Mouse (Mus musculus) cerebellum, postnatal 36 days (tissue): ENCODE data around the gene E030030I06Rik.
"Not testable (repeated sequence)": the region's sequence is repeated elsewhere in the genome, so short reads cannot be mapped to it uniquely, and the experiment has no call there.

Experiments
- DNase-seq, 2 experiments: peaks; one replicate each; pipeline ENCODE4 v3.0.0; 2021 to 2022; ENCODE audit warnings: mixed read lengths in 2 of 2

Gene E030030I06Rik

DNA sequence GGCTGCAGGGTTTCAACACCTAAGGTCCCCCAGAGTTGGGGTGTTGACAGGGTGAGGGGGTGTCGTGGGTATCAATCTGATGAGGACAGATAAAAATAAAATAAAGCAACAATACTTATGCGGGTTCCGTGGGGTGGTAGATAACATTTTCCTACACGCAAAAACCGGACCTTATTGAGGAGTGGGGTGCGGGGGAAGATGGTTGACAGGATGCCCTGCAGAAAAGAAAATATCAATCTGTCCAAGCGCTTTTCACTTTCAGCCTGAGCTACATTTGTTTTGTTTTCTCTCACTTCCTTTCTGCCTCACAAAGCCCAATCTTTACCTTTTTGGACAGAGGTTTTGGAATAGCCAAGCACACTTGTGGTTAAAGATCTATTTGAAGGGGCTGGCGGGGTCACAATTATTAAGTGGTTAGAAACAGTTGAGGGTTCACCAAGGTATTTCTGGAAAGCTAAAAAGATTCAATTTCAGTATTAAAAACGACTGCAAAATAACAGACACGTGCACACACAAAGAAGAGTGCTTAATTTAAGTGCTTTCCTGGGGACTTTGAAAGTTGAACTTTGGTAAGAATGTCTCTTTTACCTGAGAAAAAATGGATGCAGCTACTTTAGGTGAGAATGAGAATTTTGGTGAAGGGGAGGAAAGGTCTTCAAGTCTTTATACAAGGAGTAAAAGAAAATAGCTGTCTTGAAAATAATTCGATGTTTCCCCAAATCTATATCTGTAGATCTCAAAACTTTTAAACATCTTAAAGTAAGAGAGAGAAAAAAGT is 3.0 kb upstream of the E030030I06Rik start:
- not testable (repeated sequence) for DNase-seq

DNA sequence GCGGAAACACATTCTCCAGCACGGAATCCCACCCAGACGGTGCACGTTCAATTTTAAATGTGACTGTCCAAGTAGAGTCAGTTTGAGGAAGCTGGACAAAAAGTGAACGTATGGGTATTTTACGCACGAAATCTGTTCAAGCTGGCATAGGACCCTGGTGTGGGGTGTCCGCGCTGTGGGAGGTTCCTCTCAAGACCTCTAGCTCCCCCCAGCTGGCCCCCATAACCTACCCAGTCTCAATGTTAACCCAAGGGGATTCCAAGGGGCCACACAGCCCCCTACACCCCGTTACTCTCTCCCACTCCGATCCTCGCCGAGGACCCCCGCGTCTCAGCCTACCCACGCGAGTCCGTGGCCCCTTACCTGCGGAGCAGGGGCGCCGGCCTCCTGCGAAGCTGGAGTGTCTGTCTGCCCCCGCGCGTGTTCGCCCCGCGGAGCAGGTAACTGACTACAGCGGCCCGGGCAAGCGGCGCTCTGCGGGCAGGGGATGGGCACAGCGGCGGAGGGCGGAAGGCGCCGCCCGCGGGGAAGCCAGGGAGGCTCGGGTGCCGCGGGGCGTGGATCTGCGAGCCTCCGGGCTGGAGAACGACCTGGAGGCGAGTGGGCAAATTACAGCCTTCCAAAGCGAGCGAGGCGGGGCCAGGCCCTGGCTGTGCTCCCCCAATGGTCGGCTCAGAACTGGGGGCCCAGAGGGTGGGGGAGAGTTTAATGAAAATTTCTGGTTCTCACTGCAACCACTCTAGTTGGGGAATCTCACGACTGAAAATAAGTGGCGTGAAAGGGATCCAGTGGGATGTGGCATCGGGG is 2.2 kb upstream of the E030030I06Rik start:
- not testable (repeated sequence) for DNase-seq

DNA sequence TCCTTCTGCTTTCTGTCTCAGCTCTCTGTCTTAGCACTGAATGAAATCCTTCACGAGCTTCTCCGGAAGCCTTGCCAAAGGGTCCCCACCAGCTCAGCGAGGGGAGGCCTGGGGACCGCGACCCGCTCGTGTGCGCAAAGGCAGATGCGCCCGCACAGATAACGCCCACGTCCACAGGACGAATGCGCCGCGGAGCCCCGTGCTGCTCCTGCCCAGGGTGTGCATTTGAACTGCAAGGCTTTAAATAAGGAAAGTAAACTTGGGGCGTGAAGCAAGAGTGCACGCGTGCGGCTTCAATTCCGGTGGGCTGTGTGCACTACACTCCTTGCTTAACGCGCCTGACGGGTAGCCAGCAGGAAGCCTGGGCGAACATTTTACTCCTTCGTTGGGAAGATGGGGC is 1.5 kb upstream of the E030030I06Rik start:
- DNase-seq, result no peak

DNA sequence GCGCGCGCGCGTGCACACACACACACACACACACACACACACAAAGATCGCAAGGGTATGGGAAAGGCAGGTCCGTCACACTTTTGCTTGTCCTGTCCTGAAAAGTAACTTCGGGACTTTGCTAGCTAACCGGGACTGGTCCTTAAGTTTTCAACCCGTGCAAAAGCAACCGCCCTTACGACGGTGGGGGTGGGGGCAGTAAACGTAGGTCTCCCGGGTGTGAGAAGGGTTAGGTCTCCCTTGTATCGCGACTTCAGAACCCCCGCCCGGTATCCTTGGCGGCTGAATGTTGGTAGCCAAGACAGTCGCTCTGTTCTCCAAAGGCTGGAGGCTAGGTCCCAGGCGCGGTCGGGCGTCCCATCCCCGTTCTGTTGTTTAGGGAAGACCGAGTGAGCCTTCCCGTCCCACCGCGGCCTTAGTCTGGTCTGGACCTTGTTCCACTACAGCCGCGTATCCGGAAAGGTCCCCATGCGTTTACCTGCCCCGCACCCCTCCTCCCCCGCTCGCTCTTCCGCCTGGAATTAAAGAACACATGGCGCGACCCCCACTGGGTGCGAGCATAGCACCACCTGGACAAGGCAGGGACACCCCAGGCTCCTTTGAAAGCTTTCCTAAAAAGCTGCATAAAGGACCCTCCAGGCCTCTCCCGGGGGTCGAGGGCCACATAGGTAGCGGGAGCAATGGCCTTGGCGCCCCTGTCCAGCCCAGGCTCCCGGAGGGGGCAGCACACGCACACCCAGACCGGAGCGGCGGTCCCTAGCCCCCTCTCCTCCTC is 808 bp upstream of the E030030I06Rik start:
- DNase-seq, result peak in 1 of 2 experiments; percentile 6

DNA sequence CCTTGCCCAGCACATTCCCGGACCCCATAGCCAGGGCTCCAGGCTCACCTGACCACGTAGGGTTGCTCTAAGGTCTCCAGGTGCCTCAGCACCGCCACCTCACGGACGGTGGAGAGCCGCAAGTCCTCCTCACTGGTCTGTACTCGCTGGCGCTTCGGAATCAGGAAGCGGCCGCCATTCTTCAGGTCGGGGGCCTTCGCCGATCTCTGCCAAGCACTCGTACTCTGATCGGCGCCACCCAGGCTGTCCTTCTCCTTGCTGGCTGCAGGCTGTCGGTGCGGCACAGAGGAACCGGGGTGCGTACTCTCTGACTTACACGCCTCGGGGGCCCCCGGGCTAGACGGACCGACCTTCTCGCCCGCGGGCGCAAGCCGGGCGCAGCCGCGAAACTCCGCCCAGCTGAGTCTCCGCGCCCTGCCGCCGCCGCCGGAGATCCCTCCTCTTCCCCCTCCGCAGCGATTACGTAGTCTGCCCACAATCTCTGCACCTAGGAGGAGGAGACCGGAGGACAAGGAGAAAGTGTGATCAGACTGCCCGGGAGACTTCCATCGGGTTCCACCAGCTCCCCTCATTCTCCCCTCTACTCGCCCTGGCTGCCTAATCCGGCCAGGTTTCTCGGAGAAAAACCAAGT is 513 bp downstream of the E030030I06Rik start:
- DNase-seq, result peak; percentile 43 to 49

DNA sequence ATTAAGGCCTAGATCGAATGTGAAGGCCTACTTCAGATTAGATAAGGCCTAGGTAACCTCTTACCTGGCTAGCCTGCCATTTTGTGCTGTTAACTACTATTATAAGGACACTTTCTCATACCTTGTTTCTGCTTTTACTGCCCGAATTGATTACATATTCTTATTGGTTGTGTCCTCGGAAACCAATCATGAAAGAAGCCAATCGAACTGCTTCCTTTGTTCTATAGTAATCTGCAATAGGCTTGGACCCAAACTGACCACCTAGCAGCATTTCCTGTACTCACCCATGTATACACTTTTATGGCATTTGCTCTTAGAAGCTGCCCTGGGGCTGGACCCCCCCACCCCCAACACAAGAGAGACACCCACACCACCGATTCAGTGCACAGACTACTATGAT is 6.1 kb downstream of the E030030I06Rik start:
- no peak for DNase-seq

DNA sequence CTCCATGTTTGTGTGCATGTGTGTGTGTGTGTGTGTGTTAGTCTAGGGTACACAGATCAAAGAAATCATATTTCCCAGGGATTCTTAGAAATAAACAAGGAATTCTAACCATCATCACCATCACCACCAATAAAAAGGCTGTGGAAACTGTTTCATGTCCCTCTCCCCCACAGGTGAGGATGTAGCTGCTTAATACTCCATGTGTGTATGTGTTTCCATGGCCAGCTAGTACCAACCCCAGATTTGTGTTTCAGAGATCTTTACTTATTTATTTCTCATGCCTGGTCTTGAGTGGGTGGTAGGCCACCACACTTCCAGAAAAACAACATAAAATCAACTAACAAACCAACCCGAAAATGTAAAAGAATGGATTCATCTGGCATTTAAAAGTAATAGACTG is 6.9 kb downstream of the E030030I06Rik start:
- not testable (repeated sequence) for DNase-seq

DNA sequence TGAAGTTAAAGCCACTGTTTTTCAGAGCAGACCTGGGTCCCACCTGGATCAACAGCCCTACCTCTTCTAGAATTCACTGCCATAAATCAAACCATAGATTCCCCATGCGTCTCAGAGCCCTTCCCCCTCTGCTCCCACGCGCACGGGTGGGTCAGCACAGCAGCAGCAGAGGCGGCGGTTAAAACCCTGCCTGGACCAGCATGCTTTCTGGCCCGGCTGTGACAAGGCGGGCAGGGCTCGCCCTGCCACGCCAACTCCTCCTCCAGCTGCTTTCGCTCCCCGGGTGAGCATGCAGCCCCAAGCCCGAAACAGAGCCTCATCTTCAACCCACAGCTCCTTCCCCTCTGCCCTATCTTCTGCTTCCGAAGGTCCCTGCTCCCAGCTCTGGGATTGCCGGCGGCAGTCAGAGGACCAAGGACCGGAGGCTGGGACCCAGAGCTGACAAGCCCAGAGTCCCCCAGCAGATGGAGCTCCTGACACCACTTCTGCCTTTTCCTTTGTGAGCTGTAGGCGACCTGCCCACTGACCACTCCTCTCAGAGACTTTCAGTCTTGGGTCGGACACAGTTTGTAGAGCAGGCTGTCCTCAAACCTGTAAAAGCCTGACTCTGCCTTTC is 8.3 kb downstream of the E030030I06Rik start:
- peak; percentile 67 to 71 for DNase-seq

DNA sequence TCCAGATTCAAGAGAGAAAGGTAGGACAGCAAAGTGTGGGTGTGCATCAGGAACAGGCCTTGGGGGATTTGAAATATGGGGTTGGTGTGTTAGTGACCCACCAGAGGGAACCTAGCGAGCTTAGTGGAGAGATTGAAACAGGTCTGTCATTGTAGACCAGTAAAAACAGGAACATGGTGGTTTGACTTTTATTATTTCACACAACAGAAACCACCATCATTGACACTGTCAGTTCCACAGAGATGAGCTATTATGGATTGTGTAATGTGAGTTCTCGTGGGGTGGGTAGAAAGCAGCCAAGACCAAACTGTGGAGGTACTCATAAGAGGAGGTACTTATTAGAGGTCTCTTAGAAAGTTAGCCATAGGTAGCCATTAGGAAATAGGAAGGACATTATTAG is 74.5 kb downstream of the E030030I06Rik start:
- DNase-seq, result no peak

DNA sequence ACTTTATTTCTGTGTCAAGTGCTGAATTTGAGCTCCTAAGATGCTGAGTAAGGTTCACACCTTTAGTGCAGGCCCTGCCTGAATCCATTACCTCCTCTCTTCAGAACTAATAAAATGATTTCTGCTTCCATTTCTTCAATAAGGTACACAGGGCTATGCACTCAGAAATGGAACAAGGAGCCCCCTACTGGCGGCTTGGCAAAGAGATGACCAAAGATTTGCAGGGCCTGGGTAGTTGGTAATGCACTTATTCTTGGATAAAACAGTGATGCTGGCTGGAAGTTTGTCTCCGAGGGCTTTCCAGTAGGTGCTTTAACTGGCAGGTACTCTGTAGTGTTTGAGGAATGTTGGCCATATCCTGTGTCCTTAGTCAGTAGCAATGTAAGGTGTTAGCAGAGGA is 76.3 kb downstream of the E030030I06Rik start:
- DNase-seq, result no peak

DNA sequence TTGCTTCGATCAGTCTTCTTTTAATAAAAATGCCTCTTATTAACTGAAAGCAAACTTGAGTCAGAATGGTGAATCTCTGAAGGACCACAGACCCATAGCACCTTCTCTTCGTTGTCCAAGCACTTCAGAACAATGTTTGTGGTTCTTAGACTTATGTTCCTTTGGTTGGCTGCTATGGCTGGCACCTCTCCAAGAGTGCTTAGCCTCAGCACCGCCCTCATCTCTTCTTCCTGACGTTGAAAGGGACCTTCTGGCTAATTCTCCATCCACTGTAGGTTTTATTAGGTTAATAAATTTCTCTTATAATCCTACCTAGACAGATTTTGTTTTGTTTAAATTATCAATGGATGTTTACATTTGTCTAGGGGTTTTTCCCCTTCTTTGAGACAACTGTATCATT is 78.5 kb downstream of the E030030I06Rik start:
- DNase-seq, result no peak

DNA sequence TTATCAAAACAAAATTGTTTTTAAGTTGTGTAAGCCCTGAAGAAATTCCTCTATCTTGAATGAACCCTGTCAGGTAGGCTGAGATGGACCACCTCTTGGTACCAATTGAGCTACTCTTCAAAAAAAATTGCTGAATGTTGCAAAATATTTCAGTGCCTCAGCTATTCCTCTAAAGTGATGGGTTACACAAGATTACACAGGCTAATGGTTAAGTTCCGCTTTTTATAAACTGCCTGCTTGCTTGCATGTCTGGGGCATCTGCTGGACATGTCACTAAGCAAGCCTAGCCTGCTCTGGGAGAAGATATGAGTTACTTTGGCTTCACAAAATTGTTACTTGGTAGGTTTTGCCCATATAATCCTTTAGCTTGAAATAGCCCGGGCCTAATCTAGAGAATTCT is 78.9 kb downstream of the E030030I06Rik start:
- DNase-seq, result no peak

DNA sequence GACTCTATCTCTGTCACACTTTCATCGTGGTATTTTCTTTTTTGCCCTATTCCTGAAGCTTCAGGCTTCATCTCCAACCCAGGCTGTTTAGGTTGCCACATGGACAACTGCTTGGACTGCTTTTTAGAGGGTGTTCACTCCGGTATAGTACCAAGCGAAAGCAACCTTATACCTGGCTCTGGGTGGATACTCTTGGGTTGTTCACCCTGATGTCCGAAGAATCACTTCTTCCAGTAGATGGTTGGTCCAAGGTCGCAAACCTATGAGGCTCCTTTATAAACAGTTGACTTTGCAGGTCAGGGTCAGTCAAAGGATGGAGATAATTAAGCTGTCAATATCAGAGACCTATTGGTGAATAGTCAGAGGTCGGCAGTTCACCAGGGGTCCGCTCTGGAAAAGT is 81.1 kb downstream of the E030030I06Rik start, which contains the start of gene 4930444G20Rik:
Gene 4930444G20Rik (minus strand): TSS at position 101 of the 400 bp plus-strand sequence.
- DNase-seq, result not testable (repeated sequence)
